Mouse (Mus musculus) fat pad, adult 2 months (tissue): Measurements from ENCODE around the gene Ppp1r2.

Source experiments
- DNase-seq: peaks from one replicate; pipeline ENCODE4 v3.0.0-alpha.2; 2011; ENCODE audit warnings: low read depth, low spot score; ENCODE audit errors: extremely low read depth

Gene Ppp1r2

DNA sequence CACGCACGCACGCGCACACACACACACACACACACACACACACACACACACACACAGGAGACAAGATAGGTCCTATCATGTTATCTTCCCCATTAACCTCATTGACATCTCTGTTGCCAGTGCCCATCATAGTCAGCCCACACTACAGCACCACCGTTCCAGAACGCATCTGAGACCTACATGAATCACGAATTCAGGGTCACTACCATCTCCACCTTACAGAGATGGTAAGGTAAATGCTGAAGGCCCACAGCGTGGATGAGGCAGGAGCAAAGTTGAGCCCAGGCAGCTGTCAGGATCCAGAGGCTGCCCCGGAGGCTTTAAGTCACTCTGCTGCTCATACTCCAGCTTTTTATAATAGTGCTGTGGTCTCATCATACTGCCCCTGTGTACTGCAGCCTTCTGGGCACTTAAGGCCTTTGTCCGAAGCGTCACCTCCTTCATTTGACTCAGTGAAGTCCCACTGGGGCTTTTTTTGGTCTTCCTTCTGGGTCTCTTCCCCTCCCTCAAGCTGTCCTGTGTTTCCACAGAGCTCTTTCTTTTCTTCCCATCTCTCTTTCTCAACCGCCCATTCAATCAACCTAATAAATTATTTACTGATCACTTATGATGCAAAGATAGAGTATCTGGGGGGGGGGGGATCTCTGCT, 40.1 kb downstream of the Ppp1r2 start:
- no peak for DNase-seq

DNA sequence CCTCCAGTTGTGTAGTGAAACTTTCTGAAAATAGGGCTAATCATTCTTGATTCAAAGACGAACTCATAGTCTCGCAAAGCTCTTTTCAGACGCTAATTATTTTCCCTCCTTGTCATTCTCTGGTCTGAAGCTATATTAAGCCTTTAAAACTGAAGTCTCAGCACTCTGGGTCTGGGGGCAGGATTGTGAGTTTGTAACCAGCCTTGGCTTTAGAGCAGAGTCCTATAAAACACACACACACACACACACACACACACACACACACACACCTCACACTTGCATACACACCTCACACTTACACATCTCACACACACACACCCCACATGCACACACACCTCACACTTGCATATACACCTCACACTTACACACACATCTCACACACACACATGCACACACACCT, 40.7 kb downstream of the Ppp1r2 start:
- no peak for DNase-seq

DNA sequence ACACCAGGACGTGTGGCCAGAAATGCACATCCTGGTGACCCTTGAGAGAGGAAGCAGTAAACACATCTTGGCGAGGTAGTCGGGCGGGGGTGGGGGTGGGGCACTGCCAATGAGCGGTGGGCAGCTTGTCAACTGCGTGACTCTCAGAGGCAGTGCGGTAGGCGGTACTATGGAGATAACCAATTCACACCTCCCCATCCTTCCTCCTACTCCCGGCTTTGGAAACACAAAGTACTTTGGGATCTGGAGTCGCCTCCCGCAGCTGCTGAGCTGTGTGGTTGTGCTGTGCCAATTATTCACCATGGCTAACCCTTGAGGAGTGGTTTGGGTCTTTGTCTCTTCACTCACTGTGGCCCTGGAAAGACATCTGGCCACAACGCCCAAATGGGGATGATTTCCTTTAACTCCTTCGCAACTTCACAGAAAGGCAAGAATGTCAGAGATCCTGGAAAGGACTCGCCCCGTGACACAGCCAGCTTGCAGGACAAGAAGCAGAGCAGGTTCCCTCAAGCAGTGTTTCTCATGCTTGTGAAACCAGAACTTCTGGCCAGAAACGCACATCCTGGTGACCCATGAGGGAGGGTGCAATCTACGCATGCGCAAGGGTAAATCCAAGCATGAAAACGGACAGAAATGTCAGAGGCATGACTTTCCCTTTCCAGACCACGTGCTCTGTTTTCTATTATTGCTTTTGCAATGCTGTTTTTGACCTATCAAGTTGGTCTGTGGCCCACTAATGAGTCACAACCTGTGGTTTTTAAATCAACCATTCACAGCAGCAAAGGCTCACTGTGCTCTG, 41.3 kb downstream of the Ppp1r2 start:
- peak; percentile 95 for DNase-seq

DNA sequence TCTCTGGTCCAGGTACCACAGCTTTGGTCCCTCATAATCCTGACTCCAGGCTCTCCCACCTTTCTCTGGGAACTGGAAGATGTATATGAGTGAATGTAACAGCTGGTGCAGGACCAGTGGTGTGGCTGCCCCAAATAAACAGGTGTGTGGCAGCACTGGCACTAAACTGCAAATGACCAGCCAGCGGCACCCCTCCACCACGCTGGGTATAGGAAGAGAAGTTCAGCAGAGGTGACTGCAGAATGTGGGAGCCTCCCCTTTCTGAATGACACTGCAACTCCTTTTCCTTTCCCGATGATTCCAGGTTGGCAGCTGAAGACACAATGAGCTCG, 41.9 kb downstream of the Ppp1r2 start:
- no peak for DNase-seq

DNA sequence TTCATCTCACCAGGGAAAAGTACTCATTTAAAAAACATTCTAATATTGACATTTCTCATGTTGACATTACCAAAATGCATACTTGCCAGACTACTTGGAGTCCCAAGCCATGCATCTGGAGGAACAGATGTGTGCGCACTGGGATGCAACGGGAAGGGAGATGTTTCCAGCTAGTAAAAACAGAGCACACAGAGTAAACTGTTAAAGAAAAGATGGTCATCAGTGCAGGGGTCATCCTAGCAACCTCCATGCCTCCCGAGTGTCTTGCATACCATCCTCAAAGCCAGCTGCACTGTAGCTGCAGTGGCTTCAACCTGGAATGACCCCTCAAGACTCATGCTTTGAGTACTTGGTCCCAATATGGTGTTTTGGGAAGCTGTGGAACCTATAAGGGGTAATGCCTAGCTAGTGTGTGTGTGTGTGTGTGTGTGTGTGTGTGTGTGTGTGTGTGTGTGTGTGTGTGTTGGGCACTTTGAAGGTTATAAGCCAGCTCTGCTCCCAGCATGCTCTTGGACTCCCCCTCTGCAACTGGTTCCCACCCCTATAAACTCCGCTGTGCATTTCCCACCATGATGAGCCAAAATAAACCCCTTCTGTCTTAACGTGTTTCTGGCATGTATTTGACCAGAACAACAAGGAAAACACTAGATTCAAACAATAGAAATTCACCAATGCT, 42.4 kb downstream of the Ppp1r2 start:
- no peak for DNase-seq

DNA sequence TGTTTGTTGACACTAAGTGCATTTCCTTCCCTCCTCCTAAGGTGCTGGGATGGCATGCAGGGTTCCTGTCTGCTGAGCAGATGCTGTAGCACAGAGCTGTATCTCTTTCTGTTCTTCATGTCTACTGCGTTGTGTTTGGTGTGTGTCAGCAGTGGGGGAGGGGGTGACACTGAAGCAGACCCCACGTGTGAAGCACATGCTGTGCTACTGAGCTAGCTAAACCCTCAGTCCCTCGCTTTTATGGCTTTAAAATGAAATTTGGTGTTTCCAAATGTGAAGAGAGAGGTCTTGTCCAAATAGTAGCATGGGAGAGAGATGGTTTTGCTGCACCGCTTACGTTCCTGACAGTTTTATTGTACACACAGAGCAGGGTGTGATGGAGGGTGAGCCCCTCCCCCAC, 43.5 kb downstream of the Ppp1r2 start:
- DNase-seq = no peak

DNA sequence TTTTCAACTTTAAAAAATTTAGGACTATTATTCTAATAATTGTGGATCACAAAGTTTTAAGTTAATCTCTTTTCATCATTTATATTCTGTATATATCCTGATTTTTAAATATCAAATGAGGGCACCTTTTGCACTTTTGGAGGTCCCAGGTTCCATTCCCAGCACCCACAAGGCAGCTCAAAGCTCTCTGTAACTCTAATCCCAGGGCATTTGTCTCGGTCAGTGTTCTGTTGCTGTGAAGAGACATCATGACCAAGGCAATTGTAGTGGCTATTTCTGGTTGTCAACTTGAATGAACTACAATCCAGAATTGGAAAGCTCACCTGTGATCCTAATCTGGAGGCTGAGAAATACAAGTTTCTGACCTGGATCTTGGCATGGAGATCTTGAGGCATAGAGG, 47.3 kb downstream of the Ppp1r2 start:
- no peak for DNase-seq

DNA sequence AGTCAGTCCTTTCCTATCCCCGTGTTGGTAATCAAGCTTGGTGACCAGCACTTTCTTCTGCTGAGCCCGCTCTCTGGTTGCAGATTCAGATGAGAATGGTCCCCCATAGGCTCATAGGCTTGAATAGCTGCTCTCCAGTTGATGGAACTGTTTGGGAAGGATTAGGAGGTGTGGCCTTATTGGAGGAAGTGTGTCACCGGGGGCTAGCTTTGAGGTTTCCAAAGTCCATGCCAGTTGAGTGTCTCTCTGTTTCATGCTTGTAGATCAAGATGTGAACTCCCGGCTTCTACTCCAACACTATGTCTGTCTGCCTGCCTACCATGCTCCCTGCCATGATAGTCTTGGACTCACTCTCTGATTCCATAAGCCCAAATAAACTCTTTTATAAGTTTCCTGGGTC, 59.8 kb downstream of the Ppp1r2 start:
- no peak for DNase-seq

DNA sequence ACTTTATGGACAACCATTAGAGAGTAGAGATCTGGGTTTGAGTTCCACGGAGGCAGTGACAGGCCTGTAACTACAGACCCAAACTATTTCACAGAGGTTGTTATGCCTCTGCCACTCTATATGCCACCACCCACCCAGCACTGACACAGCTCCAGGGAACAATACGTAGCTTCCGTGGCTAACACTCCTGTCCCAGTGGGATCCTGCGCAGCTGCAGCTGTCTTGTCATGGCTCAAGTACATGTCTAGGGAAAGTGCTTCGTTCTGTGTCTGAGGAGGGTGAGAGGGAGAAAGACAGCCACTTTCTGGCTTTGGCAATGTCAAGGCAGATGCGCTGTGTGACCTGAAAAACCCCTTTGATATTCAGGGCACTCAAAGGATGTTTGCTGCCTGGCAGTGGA, 61.6 kb downstream of the Ppp1r2 start:
- no peak for DNase-seq

DNA sequence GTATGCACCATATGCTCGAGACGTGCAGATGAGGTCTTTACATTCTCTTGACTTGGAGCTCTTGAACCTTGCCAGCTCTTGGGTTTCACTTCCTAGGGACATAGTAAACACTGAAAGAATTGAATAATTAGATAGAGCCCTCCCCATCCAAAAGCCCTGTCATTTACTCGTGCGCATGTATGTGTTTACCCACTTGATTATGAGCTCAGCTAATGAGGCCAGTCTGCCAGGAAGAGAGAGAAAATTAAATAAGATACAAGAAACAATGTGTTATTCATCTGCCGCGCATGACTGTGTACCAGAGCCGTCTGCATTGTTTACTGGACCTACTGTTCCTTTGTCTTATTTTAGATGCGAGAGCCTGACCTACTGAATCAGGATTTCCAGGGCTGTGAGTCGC, 63.6 kb downstream of the Ppp1r2 start:
- no peak for DNase-seq

DNA sequence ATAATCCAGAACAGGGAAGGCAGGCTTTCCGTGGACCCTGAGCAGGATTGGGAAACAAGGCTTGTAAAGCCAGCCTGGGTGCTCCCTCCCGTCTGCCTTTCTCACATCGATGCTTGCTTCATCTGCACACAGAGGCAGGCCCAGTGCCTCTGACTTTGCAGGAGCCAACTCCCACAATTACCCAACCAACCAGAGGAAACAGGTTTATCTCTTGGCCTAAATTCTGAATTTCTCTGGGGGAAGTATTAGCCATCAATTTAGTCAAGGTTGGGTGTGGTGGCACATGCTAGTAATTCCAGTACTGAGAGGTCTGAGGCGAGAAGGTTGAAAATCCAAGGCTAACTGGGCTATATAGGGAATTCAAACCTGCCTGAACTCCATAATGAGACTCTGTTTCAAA, 64.6 kb downstream of the Ppp1r2 start:
- DNase-seq = no peak

DNA sequence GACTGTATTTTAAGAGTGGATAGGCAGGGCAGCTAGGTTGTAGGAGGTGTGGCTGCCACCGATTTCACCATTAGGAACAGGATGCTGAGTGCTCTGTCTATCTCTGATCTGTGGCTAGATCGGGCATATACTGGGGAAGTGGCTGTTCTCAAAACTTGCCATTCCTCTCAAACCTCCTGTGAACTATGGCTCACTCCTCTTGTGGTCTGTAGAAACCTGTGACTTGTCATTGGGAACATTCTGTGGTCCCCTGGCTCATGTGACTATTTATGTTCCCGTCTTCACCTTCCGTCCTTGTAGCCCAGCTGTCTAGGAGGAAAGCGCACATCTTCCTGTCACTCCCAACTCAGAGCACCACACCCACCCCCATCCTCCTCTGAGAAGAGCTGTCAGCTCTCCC, 65.2 kb downstream of the Ppp1r2 start:
- no peak for DNase-seq

DNA sequence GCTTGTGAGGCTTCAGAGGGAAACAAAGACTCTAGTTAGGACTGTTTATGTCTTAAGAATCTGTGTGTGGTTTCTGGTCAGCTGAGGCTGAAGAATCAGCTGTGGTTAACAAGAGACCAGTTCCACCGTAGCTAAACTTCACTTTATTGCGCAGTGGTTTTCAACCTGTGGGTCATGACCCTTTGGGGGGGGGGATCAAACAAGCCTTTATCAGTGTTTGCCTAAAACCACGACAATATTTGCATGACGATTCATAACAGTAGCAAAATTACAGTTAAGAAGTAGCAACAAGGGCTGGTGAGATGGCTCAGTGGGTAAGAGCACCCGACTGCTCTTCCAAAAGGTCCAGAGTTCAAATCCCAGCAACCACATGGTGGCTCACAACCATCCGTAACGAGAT, 69.4 kb downstream of the Ppp1r2 start:
- DNase-seq = no peak

DNA sequence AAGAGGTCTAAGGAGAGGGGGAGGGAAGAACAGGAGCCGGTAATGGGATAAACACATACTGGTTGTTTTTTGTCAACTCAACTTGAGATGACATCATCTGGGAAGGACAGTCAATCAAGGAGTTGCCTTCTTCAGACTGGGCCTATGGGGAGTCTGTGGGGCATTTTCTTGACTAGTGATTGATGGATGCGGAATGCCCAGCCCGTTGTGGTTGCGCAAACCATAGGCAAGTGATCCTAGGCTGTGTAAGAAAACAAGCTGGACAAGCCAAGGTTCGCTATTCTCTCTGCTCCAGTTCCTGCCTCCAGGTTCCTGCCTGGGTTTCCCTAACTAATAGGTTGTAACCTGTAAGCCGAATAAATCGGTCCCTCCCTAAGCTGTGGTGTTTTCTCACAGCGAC, 69.9 kb downstream of the Ppp1r2 start:
- DNase-seq = no peak

DNA sequence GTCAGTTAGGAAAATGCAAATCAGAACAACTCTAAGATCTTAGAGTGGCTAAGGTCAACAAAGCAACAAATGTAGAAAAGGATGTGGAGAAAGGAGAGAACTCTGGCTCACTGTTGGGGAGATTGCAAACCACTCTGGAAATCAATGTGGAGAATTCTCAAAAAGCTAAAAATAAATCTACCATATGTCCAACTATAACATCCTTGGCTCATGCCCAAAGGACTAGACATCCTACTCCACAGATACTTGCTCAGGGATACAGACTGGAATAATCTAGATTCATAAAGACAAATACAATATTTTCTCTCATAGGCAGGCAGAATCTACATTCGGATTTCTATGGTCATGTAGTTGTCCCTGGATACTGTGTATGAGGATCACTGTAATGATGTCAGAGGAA, 70.9 kb downstream of the Ppp1r2 start:
- DNase-seq = no peak

DNA sequence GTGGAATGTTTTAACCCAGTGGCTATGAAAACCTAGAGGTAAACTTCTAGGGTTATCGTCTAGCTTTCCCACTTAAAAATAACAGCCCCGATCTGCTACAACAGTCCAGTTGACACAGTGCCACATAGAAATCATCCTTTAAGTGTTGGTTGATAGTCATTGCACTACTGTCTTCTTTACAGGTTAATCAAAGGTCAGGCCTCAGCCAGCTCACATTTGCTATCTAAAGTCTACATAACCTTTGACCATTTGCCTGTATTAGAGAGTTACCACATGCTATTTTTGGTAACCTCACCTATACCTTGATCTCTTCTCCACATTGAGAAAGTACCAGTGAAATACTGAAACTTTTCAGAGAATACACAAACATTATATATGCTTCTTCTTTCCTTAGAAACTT, 73.4 kb downstream of the Ppp1r2 start:
- no peak for DNase-seq
